Mouse (Mus musculus) right cerebral cortex, postnatal 4 days (tissue): ENCODE results near the gene Sap30.

ENCODE experiments used
- DNase-seq: peaks from one replicate; pipeline ENCODE4 v3.0.0-alpha.2; 2022

Sap30 gene

DNA sequence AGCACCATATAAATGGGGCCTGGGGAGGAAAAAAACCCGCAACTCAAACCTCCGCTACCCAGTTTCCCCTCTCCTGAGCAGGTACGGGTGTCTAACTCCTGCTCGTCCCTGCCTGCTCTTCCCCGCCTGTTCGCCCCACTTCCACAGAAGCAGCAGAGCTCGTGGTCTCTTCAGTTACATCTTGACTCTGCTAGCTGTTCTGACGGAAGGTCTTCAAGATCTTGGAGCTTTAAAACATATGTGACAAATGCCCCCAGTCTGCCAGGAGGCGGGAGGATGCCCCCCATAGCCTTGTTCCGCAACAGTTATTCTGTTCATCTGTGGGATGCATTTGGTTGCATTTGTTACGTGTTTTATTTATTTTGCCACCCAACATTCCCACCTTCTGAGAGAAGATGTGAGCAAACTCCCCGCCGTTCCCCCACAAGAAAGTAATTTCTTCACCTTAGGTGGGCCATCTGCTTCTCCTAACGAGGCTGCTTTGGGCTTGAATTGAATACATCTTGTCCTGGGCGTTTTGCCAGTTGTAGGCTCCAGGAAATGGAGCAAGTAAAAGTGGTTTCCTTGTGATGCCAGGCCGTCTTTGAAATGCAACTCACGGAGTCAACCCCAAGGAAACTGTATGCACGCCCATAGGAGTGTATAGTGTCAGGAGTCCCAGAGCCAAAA is 51.8 kb downstream of the Sap30 start:
- peak; percentile 66 for DNase-seq

DNA sequence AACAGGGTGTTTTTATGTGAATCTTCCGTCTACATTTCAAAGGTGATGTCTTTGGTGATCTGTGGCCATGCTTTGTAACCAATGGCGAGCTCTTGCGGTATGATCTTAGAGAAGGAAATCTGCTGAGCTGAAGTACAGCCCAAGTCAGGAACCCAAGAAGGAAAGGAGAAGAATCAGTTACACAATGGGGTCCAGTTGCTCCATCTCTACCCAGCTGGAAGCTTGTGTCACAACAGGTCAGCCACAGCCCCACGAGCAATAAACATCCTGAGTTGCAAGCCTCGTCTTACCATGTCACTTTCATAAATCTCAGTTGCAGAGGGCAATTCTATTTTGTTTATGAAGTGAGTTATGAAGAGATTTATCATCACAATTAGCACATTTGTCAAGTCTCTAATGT is 54.9 kb downstream of the Sap30 start:
- no peak for DNase-seq
